Mouse (Mus musculus) cerebellum, adult 2 months (tissue): ENCODE measurements around the gene Strn4.

Experiments
- CTCF ChIP-seq: fragments of 200-500 bp; IDR thresholded peaks from 2 replicates; pipeline ENCODE4 v1.5.1; 2011; ENCODE audit warnings: low read depth, mild to moderate bottlenecking, control low read depth, low read length, moderate library complexity, borderline replicate concordance; ENCODE audit not compliant: insufficient read depth
- POLR2A ChIP-seq: fragments of 200-500 bp; IDR thresholded peaks from 2 replicates; pipeline ENCODE4 v1.6.1; 2011; ENCODE audit warnings: low read length, control low read depth, borderline replicate concordance; ENCODE audit not compliant: insufficient read depth

DNA sequence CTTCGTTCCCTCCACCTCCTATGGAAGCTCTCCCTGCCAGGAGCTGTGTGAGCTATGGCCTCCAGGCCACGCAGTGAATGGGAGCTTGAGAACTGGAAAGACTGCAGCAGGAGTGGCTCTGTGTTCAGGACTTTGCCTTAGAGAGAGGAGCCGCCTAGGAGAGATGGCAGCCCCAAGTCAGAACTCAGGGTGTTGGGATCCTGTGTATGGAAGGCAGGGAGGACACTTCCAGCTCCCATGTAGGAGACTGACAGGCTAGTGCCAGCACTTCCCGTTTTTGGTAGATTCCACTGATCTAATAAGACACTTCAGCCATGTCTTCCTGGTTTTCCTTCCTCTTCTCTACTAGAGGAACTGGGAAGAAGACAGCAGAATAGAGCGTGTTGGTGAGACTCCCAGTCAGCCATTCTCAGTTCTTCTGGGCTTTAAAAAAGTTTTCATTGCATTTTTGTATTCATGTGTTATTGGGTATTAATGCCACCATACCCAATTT is 4.6 kb downstream of the Strn4 start:
- TF ChIP-seq POLR2A: no peak
- no peak for TF ChIP-seq CTCF
